Mouse (Mus musculus) mammary gland, adult 2 months (tissue): ENCODE results near the gene Lamtor5. TPM values are rescaled to one million over a fixed set of nuclear protein-coding genes. Genes with fewer than 3 reads are reported as not detected.

Experiments used
- polyA plus RNA-seq: library from polyadenylated mRNA; depleted of rRNA; stranded (reverse); fragments of >200 nt; gene quantifications from 2 replicates; pipeline ENCODE4 v1.2.3, GENCODE M21; 2012; ENCODE audit warnings: low replicate concordance; rRNA removed

Gene Lamtor5
- 59.3 and 117 TPM in 2 replicates for polyA plus RNA-seq

DNA sequence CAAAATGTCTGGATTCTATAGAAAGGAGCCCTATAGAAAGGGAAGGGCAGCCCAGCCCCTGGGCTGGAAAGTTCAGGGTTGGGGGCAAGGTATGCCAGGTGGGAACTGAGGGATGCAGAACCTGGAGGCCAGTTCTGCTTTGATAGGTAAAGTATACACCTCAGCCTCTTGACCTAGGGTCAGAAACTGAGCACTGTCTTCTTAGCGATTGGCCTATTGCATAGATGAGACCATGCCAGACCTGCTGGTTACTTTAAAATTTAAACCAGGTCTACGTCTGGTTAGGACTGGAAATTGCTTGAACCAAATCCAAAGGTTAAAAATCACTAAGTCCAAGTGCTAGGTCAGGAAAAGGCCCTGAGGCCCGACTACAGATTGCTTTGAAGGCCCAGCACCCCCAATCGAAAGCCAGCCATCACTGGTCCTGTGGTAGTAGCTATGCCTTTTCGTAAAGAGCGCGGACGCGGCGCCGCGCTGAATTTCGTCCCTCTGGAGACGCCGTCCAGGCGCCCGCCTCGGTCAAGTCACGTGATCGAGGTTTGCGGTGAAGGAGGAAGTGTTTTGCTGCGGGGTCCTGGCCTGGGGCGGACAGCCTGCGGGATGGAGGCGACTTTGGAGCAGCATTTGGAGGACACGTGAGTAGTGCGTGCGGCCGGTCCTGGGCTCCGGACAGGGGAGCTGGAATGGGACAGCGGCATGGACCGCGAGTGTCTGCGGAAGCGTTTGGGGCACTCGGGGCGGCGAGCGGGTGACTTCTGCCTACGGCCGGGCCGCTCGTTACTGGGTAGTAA lies at the start of gene Lamtor5:
Gene Lamtor5 (plus strand): TSS at position 380 of the 791 bp plus-strand sequence.

DNA sequence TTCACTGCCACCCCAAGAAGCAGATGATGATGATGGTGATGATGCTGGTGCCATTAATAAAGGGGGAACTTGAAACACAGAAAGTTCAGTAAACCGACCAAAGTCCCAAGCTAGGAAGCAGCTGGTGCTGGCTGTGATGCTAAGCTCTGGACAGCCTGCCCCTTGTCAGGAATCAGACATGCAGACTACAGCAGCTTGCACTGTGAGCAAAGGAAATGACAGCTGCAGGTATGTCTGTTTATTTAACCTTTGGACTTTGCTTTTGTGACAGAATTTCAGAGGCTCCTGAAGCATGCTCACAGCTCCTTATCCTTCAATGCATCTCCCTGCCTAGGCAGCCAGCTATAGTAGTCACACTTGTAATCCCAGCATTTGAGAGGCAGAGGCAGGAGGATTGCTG lies 48.1 kb upstream of the Lamtor5 start, which contains the start of gene A630076J17Rik:
Gene A630076J17Rik (plus strand): TSS at position 88 of the 400 bp plus-strand sequence.

DNA sequence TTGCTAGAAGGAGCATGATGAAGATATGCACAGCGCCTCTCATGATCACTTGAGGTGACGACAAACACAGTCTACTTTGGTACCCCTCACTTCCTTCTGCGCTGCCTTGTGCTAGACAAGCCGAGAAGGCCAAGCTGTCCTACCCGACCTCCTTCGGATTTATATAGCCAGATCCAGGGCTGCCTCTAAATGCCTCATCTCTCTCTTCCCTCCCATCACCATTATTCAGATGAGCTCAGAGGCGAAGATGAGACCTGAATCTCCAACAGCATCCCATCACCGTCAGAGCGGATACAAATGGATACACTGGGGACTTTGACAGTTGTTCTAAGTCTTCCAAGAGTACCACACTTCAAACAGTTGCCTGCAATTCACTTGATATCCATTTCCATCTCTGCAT lies 39.1 kb upstream of the Lamtor5 start, which contains the start of gene Prok1:
Gene Prok1 (minus strand): TSS at position 101 of the 400 bp plus-strand sequence.

DNA sequence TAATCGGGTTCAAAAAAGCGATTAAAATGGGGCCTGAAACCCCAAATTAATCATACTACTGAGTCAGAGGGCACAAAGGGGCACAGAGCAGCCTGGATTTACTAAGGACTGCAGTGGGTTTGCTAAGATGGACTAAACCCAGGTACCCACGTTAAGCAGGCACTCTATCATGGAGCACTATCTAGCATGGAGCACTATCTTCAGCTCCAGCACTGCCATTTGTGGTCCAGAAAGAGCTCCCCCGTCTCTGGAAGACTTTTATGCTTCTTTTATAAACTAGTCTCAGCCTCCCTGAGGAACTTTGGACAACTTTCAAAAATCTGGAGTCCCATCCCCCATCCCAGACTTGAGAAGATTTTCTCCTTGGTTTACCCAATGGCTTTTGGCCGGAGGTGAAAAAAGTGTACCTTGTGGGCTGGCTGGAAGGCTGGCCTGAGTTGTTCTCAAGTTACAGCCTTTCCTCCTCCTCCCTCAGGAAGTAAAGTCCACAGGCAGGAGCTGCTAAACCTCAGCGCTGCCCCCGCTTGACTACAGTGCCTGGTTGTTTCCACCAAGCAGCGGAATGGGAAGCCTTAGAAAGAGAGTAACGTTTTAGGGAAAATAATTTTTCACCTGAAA lies 12.2 kb downstream of the Lamtor5 start, which contains the start of gene Slc16a4:
Gene Slc16a4 (plus strand): TSS at position 467 of the 618 bp plus-strand sequence.

Other genes with a start within 250 kb of the Lamtor5 start
- gene Kcna3, start 242.7 kb upstream of the Lamtor5 start, polyA plus RNA-seq: 8.1 and 19.9 TPM in 2 replicates
- 1.1 and 2.2 TPM in 2 replicates for gene Kcna2, start 177.7 kb upstream of the Lamtor5 start, polyA plus RNA-seq
- gene Kcna10, start 95.8 kb upstream of the Lamtor5 start, polyA plus RNA-seq: not detected in 2 replicates
- gene Cym, start 57.1 kb upstream of the Lamtor5 start, polyA plus RNA-seq: 0.14 and 0.16 TPM in 2 replicates
- gene A630076J17Rik, start 48.2 kb upstream of the Lamtor5 start, polyA plus RNA-seq: 0.13 TPM in 1 of 2 replicates, not detected in the other
- gene Prok1, start 39.2 kb upstream of the Lamtor5 start, polyA plus RNA-seq: 0.10 TPM in 1 of 2 replicates, not detected in the other
- 0.27 and 0.83 TPM in 2 replicates for gene Slc16a4, start 12.4 kb downstream of the Lamtor5 start, polyA plus RNA-seq
- 6.8 and 8.2 TPM in 2 replicates for gene Rbm15, start 54.8 kb downstream of the Lamtor5 start, polyA plus RNA-seq
- 11.0 TPM in 1 of 2 replicates, not detected in the other for gene Kcnc4, start 180.7 kb downstream of the Lamtor5 start, polyA plus RNA-seq
- gene Slc6a17, start 239.2 kb downstream of the Lamtor5 start, polyA plus RNA-seq: 0.41 and 0.57 TPM in 2 replicates